Mouse (Mus musculus): ENCODE results near the gene Tubb2a.

- TF ChIP-seq POLR2A (IDR thresholded peaks at IDR 0.05; ENCODE audit: extremely low read depth, insufficient read depth, low read length) (no peak), CTCF (IDR thresholded peaks at IDR 0.05; ENCODE audit: low read depth, low read length) (no peak)
Measured at GRCm38 (mm10) chr13:34078500-34079280, 883 bp upstream of the Tubb2a start.

Measured in liver, adult 2 months (tissue).